In genomic region chr13:81176071-81176470, GRCm38 (mm10) we compare ENCODE assay signal across 16 mouse cellular contexts.
DNase-seq lines count a peak whose midpoint lies in the region; ATAC-seq and TF ChIP-seq lines count a peak whose summit lies in the region.
"Had no signal": no experiment of that assay in that cellular context is flagged by ENCODE, and none has a peak within 500 bp of the region (broad histone marks: within the 10 kb centered on the region; RNA-seq: fewer than 3 reads in every experiment).

No protein-coding gene starts in this region.

- 0 out of 2 replicates have a peak, but pooled peaks cover 2% of the 10 kb centered on the region for H3K4me1 ChIP-seq in limb, embryonic 13.5 days
- no peaks in the 10 kb centered on the region for H3K4me1 ChIP-seq in limb, embryonic 10.5 days
- no peaks in the 10 kb centered on the region for H3K4me1 ChIP-seq in heart, embryonic 12.5 days (replicated peaks)
- no peaks in the 10 kb centered on the region for H3K4me1 ChIP-seq in intestine, embryonic 15.5 days (replicated peaks)
- H3K4me1 ChIP-seq: stomach, embryonic 15.5 days had no signal

- peak; percentile 32; the same call in 1 of the 2 replicates for ATAC-seq in limb, embryonic 13.5 days (ENCODE audit: low FRiP score, low read depth)
- peak; percentile 85 for ATAC-seq in common myeloid progenitor, adult 5-6 weeks (replicated peaks; ENCODE audit: low read depth, poor library complexity, severe bottlenecking)
- ATAC-seq in heart, embryonic 12.5 days (ENCODE audit: insufficient number of reproducible peaks, low FRiP score), result no peak
- ATAC-seq in intestine, embryonic 15.5 days, result no peak
- ATAC-seq: intestine, postnatal 0 days had no signal

- H3K9me3 ChIP-seq in limb, embryonic 13.5 days, result no peaks in the 10 kb centered on the region
- no peaks in the 10 kb centered on the region for H3K9me3 ChIP-seq in limb, embryonic 10.5 days (replicated peaks)
- no peaks in the 10 kb centered on the region for H3K9me3 ChIP-seq in heart, embryonic 12.5 days (replicated peaks)
- no peaks in the 10 kb centered on the region for H3K9me3 ChIP-seq in intestine, embryonic 15.5 days
- H3K9me3 ChIP-seq: stomach, embryonic 15.5 days had no signal

- DNase-seq in limb, embryonic 10.5 days (ENCODE audit: low spot score), result no peak
- DNase-seq in natural killer cell, adult 2 months (ENCODE audit: low spot score in 2 of 2), result peak; percentile 65 to 80
- peak; percentile 21 for DNase-seq in thymus, postnatal 25 days
- DNase-seq in gastrocnemius, adult 2 months, result no peak
- DNase-seq: cerebellum, adult 9-10 months; heart, postnatal 36 days; kidney, postnatal 25 days; liver; lung, embryonic 14.5 days; right cerebral cortex, postnatal 14 days had no signal

- WGBS in limb, embryonic 13.5 days, result 57% methylated on average over 3 of the region's 3 CpGs
- WGBS in limb, embryonic 10.5 days, result 92% methylated on average over 3 of the region's 3 CpGs
- 66% methylated on average over 3 of the region's 3 CpGs for WGBS in heart, embryonic 12.5 days
- WGBS in intestine, embryonic 15.5 days, result 67% methylated on average over 3 of the region's 3 CpGs

- H3K36me3 ChIP-seq in limb, embryonic 13.5 days, result no peaks in the 10 kb centered on the region
- H3K36me3 ChIP-seq in limb, embryonic 10.5 days, result no peaks in the 10 kb centered on the region
- no peaks in the 10 kb centered on the region for H3K36me3 ChIP-seq in heart, embryonic 12.5 days
- no peaks in the 10 kb centered on the region for H3K36me3 ChIP-seq in intestine, embryonic 15.5 days
- H3K36me3 ChIP-seq: stomach, embryonic 15.5 days had no signal

- no peak overlapping the region for H3K27ac ChIP-seq in limb, embryonic 13.5 days
- no peak overlapping the region for H3K27ac ChIP-seq in limb, embryonic 10.5 days
- no peak overlapping the region for H3K27ac ChIP-seq in heart, embryonic 12.5 days (ENCODE audit: poor library complexity, severe bottlenecking)
- H3K27ac ChIP-seq in gastrocnemius, adult 2 months, result no peak overlapping the region
- H3K27ac ChIP-seq in intestine, embryonic 15.5 days, result no peak overlapping the region
- H3K27ac ChIP-seq: stomach, embryonic 15.5 days had no signal

- no peaks in the 10 kb centered on the region for H3K27me3 ChIP-seq in limb, embryonic 13.5 days
- no peaks in the 10 kb centered on the region for H3K27me3 ChIP-seq in limb, embryonic 10.5 days (ENCODE audit: low read depth, poor library complexity, severe bottlenecking)
- no peaks in the 10 kb centered on the region for H3K27me3 ChIP-seq in heart, embryonic 12.5 days (replicated peaks)
- H3K27me3 ChIP-seq in intestine, embryonic 15.5 days (replicated peaks), result no peaks in the 10 kb centered on the region
- H3K27me3 ChIP-seq: stomach, embryonic 15.5 days had no signal

- no peak overlapping the region for H3K4me3 ChIP-seq in limb, embryonic 13.5 days
- no peak overlapping the region for H3K4me3 ChIP-seq in limb, embryonic 10.5 days
- no peak overlapping the region for H3K4me3 ChIP-seq in heart, embryonic 12.5 days
- H3K4me3 ChIP-seq in gastrocnemius, adult 2 months, result no peak overlapping the region
- H3K4me3 ChIP-seq in intestine, embryonic 15.5 days (replicated peaks), result no peak overlapping the region
- H3K4me3 ChIP-seq: stomach, embryonic 15.5 days had no signal

- intact Hi-C loops in gastrocnemius, adult 2 months (cut with DNase I), result no loop called here

- TF ChIP-seq CTCF in gastrocnemius, adult 2 months (IDR thresholded peaks at IDR 0.05), result no peak

- no peak overlapping the region for H3K9ac ChIP-seq in limb, embryonic 13.5 days
- H3K9ac ChIP-seq in heart, embryonic 12.5 days, result no peak overlapping the region
- no peak overlapping the region for H3K9ac ChIP-seq in intestine, embryonic 15.5 days
- H3K9ac ChIP-seq: lung, embryonic 14.5 days; stomach, embryonic 15.5 days had no signal

- H3K4me2 ChIP-seq in limb, embryonic 13.5 days (replicated peaks), result no peak overlapping the region
- H3K4me2 ChIP-seq in heart, embryonic 12.5 days, result no peak overlapping the region
- no peak overlapping the region for H3K4me2 ChIP-seq in intestine, embryonic 15.5 days (replicated peaks)
- H3K4me2 ChIP-seq: lung, embryonic 14.5 days; stomach, embryonic 15.5 days had no signal

Comparison
In these comparisons a context has a peak if more than half of its experiments do, and no peak if none do; other contexts are left out.
1. ATAC-seq: peak in limb, embryonic 13.5 days (single experiment) and common myeloid progenitor, adult 5-6 weeks (single experiment); none in heart, embryonic 12.5 days (single experiment) and intestine, embryonic 15.5 days (single experiment).
2. DNase-seq: peak in natural killer cell, adult 2 months (2 of 2) and thymus, postnatal 25 days (single experiment); none in limb, embryonic 10.5 days (single experiment) and gastrocnemius, adult 2 months (single experiment).